Mouse (Mus musculus) CH12F3 (cell line): Measurements from ENCODE around the gene Lrrc10b.

ENCODE experiments used
- in situ Hi-C: fragments of 300-500 bp; cut with MboI; formaldehyde crosslinking; loops from 2 replicates; pipeline ENCODE4 v1.14.3; 2020; ENCODE audit warnings: low sequenced_read_pairs

Lrrc10b gene

DNA sequence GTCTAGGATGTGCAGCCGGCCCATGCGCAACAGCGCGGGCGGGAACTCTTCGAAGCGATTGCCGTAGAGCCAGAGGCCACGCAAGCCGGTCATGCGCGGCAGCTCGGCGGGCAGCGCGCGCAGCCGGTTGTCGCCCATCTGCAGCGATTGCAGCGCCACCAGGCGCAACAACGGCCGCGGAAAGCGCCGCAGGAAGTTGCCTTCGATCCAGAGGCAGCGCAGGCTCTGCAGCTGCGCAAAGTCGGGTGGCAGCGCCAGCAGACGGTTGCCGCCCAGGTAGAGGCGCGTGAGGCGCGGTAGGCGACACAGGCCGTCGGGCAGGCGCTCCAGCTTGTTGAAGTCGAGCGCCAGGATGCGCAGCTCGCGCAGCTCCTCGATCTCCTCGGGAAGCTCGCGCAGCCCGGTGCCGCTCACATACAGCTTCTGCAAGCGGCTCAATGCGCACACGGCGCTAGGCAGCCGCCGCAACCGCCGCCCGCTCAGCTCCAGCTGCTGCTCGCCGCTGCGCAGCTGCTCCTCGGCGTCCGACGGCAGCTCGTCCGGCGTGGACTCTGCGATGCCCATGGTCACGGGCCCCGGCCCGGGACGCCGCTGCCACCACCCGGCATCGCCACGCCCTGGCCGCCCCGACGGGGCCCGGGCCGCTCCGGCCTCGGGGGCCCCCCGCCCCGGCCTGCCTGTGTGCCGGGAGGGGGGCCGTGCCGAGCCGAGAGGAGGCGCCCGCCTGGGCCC is at the start of gene Lrrc10b:
TSS of gene Lrrc10b (minus strand) at position 722 of the 732 bp plus-strand sequence.
- in situ Hi-C loops: no loop called here

DNA sequence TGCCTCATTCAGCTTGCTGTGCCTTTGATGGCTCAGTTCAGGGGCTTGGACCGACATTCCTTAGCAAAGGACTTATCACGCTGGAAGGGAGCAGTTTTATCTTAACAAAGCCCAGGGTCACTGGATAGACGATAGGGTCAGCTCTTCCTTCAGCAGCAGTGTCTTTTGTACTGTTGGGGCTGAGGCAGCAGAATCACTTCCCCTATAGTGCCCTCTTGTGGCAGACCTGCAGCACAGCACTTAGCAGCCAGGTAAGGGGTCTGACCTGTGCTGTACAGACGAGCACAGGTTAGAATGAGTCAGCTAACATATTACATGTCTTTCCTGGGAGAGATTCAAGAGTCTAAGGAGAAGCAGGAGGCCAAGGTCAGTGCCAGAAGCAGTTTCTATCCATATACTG is 45.3 kb upstream of the Lrrc10b start:
- in situ Hi-C loops: no loop called here

DNA sequence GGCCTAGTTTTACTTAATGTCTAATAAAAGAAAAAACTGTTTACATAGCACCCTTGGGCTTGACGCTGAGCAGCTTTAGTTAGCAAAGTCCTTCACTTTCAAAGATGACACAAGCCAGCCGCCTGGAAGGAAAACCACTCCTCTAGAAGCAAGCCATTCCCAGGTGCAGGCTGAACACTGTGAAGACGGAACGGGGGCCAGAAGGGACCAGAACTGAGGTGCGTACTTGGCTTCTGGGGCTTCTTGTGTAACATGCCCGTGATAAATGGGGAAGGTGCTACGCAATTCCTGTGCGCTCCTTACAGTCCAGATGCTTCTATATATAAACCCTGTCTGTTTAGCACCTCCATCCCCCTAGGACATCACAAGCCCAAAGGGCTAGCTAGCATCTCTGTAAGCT is 43.3 kb upstream of the Lrrc10b start:
- in situ Hi-C loops: no loop called here

DNA sequence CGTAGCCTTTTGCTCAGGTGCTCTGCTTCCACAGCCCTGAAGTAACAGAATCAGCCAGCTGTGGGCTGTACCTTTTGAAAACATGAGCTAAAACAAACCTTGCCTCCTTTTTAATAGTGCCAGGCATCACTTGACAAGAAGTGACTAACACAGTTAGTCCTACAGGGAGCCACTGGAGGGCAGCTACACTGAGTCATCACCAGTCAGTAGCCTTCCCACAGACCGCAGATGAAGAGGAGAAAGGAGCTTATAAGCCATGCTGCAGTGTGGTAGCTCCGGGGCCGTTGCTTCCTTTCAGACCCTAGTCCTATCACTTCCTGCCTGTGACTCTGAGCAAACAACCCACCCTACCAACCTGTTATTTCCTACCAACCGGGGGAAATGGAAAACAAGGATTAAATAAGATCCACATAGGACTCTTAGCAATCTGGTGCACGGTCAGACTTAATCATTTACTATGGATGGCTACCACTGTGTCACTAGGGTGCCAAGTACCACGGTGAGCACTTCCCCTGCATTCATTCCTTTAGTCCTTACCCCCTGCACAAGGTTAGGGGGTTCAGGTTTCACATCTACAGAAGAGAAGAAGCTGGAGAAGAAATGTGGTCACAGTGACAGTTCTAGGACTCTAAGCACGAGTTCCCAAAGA is 40.4 kb upstream of the Lrrc10b start:
- in situ Hi-C loops: no loop called here

DNA sequence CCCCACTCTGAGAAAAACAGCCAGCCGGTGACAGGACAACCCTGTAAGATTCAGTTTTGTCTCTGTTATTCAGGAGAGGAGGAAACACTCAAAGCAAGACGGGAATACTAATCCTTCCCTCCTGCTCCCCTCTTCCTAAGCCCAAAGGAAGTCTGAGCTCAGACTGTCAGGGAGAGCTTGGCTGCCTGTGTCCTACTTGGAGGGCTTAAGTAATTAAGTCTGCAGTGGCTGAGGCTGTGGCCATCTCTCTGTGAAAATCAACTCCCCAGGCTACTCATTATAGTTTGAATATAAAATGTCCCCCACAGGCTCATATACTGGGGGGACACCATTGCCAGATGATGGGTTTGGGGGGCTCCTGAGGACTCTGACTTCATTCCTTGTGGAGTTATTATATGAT is 39.7 kb upstream of the Lrrc10b start:
- in situ Hi-C loops: no loop called here

DNA sequence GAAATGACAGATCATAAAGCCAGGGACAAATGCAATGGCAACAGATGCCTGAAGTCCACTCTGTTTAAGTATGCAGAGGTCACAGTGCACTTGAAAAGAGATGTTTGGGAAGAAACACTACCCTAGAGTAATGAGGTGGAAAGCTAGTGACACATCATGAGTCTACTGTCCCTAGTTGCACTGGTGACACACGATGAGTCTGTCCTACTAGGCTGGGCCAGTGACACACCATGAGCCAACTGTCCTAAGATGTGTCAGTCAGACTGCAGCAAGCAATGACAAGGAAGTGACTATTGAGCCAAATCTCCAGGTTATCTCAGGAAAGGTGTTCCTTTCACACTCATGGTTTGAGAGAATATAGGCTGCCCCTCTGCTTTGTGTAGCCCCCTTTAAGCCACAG is 38.4 kb upstream of the Lrrc10b start:
- in situ Hi-C loops: no loop called here

DNA sequence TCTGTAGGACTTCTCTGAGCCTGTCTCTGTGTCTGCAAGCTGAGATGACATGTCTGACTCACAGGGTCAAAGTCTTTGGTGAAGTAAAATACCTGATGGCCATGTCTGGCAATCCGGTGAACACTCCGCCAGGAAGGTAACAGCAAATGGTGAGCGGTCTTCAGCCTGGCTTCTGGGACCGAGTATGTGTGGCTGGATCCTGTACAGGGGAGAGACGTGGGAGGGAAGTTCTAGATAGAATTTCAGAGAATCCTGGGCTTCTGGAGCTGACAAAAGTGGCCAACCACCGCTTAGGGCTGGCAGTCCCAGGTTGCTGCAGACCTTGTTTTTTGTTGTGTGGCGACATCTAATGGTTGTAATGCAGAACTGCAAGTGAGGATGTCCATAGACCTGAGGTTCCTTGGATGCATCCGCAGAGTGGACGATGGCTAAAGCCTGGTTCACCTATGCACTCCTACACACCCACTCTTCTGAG is 29.0 kb upstream of the Lrrc10b start:
- in situ Hi-C loops: loop anchor here (10.0 kb wide), 1 partner anchor 222 kb away; no protein-coding TSS in a partner anchor

DNA sequence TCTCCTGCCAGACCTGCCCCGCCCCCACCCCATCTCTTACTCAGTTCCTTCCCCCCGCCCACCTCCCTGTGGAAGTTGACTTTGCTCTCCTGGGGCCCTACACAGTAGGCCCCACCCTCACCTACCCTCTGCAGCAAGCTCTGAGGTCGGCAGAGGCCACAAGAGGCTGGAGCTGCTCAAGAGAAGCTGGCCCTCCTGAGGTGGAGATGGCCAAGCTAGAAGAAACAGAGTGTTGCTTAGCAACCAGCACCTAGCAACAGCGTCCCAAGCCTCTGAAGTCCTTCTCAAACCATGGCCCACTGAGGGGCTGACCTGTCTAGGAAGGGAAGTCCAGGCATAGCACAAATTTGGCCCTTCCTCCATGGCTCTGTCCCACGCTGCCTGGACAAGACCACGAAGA is 25.4 kb upstream of the Lrrc10b start, which contains the start of gene Ppp1r32:
TSS of gene Ppp1r32 (minus strand) at position 226 of the 400 bp plus-strand sequence.
- in situ Hi-C loops: loop anchor here (10.0 kb wide), 1 partner anchor 218 kb away; no protein-coding TSS in a partner anchor

DNA sequence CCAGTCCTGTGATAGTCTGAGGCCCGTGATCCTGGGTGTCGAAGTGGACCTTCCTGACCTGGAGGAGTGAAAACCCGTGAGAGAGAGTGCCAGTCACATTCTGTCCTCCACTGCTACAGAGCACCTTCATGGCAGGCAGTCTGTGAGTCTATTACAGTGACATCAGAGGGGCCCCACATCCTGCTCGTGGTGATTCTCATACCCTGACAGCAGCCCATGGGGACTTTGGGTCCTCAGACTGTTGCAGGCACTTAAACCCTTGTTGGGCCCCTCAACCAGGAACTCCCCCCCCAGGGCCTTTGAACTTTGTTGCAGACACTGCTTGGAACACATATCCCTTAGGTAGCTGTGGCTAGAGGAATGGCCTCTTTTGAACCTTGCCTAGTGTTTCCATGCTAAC is 22.3 kb upstream of the Lrrc10b start:
- in situ Hi-C loops: no loop called here

DNA sequence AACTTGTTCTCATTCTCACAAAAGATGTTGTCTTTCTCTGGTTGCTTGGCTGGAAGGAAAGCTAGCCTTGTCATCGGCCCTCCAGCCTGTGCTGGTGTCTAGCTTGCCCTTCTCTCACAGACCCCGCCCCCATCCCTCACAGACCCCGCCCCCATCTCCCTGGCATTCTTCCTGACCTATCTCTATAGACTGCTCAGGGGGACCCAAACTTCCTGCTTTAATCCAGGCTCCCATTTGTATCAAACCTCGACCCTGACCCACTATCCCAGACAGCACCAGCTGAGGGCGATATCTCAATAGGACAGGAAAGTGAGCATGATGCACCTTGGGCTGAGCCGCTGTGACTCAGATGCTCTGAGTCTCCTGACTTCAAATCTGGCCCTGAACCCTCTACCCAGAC is 16.5 kb upstream of the Lrrc10b start:
- in situ Hi-C loops: no loop called here

DNA sequence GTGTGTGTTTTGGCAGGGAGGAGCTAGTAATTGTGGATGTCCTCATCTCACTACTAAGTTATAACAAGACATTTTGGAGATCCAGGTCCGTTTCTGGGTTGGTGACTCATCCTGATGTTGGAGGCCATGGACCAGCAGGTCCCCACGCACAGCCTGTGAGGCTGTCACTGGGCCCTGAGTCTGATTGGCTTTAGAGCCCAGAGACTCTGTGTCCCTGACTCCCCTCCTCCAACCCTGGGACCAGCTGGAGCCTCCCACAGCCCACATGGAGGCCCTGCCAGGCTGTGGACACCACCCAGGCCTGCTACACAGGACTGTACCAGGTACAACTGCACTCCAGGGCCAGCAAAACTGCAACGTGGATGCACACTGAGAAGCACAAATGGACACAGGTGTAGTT is 15.7 kb upstream of the Lrrc10b start:
- in situ Hi-C loops: no loop called here

DNA sequence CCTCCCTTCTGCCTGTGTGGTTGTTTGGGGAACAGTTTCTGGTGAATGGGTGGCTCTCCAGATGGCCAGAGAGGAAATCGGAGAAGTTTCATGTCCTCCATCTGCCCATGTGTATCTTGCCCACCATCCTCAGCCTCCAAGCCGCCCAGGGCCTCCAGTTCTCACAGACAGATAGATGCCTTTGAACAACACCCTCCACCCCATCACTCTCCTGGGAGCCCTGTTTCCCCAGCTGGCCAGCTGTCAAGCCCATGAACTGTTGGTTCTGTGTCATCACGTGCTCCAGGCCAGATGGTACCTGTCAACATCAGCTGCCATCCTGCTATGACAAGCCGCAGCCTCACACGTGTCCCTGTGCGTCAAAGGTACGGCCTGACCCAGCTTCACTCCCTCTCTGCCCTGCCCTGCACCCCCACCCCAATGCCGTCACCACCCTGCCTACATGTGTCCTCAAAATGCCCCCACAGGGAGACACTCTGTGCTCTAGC is 11.9 kb upstream of the Lrrc10b start:
- in situ Hi-C loops: no loop called here

DNA sequence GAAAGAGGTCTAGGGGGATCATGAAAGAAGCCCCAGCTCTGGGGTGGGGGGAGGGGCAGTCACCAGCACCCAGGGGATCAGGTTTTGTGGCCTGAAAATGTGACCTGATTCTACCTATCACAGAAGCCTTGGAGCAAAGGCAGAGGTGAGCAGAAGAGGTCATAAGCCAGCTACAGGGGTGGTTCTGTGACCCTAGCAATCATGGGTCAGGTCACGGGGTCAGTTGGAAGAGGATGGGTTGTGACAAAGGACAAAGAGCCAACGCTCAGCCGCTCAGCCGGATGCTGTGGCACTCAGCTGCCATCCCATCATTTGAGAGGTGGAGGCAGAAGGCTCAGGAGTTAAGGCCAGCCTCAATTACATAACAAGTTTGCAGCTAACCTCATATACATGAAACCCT is 7.2 kb upstream of the Lrrc10b start:
- in situ Hi-C loops: no loop called here

DNA sequence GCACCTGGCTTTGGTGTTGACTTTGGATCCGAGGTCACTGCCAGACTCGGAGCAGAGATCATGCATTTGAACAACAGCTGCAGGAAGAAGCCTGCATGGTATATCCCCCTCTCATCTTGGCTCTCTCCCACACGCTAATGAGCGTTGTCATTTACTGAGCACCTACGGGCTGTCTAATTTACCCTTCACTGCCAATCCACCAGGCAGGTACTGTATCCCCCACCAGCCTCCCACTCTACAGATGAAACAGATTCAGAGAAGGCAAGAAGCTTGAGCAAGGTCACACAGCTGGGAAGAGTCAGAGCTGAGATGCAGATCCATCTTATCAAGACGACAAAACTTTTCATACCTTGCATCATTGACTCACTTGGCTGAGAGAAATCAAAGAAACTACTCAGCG is 4.3 kb upstream of the Lrrc10b start:
- in situ Hi-C loops: no loop called here

DNA sequence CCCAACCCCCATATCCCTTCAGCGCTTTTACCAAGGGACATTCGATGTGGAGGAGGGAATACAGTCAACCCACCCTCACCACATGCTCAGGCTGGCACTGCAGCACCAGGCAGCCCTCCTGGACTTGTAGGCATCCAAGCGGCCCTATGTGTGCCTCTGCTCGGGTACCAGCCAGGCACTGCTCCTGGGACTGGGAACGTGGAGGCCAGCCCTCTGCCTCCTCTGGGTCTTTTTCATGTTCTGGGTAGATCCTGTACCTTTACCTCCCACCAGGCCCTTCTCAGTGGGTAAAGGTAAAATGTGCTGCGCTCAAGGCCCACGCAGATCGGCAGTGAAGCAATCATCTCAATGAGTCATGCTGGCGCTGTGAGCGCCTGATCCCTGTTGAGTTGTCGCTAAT is 2.6 kb upstream of the Lrrc10b start:
- in situ Hi-C loops: no loop called here

DNA sequence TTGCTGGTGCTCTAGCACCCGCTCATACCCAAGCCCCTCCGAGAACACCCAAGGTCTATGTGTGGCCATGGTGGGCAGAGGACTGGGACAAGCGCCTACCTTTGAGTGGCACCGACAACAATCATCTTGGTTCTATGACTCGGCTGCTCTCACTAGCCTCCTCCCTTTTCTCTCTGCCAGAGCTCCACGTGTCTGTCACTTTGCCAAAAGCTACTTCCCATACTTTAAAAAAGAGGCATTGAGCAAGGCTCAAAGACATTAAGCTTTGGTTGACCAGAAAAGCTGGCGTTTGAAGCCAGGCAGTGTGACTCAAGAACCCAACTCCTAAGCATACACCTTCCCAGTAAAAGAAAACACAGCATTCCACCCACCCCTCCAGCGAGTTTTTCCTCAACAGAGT is 823 bp upstream of the Lrrc10b start:
- in situ Hi-C loops: no loop called here

DNA sequence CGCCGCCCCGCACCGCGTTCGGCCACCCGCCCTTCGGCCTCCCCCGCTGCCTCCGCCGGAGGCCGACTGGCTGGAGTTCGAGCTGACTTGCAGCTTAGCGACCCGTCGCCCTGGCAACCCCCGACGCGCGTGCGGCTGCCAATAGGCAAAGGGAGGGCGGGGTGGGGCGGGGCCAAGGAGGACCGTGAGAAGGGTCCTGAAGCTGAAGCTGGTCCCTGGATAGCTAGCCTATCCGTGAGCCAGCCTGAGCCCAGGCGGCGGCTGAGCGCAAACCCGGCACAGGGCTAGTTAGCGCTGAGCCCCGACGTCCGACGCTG is 169 bp upstream of the Lrrc10b start:
- in situ Hi-C loops: no loop called here

DNA sequence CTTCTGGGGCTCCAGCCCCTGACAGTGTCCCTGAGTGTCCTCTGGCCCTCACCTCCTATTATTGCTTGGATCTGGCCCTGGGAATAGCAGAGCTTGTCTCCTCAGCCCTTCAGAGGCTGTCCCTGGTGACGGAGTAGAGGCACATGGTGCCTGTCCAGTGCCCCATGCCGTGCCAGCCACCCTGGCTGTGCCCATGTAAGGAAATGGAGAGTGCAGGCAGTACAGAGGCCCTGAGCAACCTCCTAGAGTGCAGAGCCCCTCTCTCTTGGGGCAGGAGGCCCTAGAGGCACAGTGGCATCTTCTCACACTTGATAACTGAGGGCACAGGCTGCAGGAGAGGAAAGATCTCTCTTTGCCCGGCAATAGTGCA is 1.9 kb downstream of the Lrrc10b start:
- in situ Hi-C loops: no loop called here

DNA sequence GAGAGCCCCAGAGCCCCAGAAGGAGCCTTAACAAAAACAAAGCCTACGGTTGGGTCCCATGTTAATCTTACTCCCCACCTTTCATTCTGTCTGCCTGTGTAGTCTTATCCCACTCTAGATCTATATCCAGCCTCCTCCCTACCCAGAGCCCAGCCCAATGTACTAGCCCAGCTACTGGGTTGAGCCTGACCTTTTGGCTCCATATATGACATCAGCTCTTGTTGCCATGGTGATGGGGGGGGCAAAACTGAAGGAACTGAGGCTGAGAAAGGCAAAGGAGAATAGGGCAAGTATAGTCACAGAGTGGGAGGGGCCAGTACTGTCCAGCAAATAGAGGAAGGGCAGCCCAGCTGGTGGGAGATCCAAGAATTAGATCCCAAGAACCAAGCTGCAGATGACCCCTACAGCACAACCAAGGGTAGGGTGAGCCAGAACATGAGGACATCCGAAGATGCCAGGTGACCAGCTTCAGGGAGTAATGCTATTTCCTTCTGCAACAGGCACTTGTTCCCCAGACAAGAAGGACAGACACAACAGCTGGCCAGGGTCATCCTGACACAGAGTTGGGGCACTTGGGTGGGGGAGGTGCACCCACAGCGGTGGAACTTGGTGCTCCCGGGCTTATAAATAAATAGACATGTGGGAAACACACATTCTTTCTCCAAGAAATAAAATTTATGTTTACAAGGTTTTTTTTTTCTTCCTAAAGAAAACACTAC is 2.4 kb downstream of the Lrrc10b start:
- in situ Hi-C loops: loop anchor here (5.0 kb wide), 1 partner anchor 37 kb away; no protein-coding TSS in a partner anchor

DNA sequence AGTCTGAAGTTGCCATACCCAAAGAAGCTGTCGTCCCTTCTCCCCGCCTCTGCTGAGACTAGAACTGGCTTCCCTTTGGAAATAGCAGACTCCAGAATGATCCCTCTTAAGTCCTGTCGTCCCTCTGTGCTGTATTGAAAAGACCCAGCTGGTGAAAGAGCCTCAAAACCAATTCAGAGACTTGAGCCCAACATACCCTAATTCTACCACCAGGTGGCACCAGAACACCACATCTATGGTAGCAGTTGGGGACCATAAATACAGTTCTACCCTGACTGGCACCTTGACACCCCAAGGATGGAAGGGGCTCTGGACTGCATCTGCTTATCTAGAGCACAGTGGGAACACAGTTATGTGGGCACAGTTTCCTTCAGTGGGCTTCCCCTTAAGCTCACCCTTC is 7.6 kb downstream of the Lrrc10b start:
- in situ Hi-C loops: loop anchor here (5.0 to 25.0 kb wide), 2 partner anchors 43 to 112 kb away; no protein-coding TSS in a partner anchor

DNA sequence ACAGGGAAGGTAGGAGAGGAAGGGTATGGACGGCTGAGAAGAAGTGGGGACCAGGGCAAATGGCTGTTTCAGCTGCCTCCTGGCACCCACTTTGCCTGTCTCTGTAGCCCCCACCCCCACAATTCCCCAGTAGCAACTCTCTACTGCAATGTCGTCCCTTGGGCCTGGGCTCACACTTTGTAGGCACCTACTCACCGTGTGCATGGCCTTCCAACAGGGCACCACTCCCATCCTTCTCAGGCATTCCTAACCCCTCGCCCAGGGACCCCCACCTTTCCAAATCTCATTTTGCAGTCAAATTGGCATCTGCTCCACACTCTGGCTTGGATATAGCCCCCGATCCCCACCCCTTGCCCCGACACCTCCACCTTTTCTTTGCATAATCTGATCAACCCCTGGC is 8.1 kb downstream of the Lrrc10b start:
- in situ Hi-C loops: loop anchor here (25.0 kb wide), 1 partner anchor 112 kb away; no protein-coding TSS in a partner anchor
